Mouse (Mus musculus) midbrain, embryonic 11.5 days (tissue): ENCODE data around the gene Plekhb2. TPM values are rescaled to one million over a fixed set of nuclear protein-coding genes. Genes with fewer than 3 reads are reported as not detected.

Experiments used
- ATAC-seq: fragments of 200-750 bp; cut with Nextera tagmentation; 2 replicates; pipeline ENCODE4 v1.8.0; 2017; ENCODE audit warnings: moderate TSS enrichment, moderate library complexity; ENCODE audit not compliant: low FRiP score
- DNase-seq: peaks from one replicate; pipeline ENCODE4 v3.0.0; 2015; ENCODE audit warnings: low spot score; ENCODE audit errors: missing footprints
- H3K27ac ChIP-seq: fragments of 300-500 bp; sonication (generic); 2 replicates; pipeline ENCODE4 v1.5.1; 2014; ENCODE audit warnings: low read depth, low read length
- H3K27me3 ChIP-seq: fragments of 300-500 bp; sonication (generic); 2 replicates; pipeline ENCODE4 v1.6.1; 2014; ENCODE audit warnings: mild to moderate bottlenecking, low read length, moderate library complexity, mixed read lengths; ENCODE audit not compliant: control insufficient read depth, insufficient read depth
- H3K36me3 ChIP-seq: fragments of 300-500 bp; sonication (generic); 2 replicates; pipeline ENCODE4 v1.6.1; 2014; ENCODE audit warnings: mild to moderate bottlenecking, low read length, moderate library complexity, mixed read lengths; ENCODE audit not compliant: control insufficient read depth, insufficient read depth
- H3K4me1 ChIP-seq: fragments of 300-500 bp; sonication (generic); 2 replicates; pipeline ENCODE4 v1.6.1; 2014; ENCODE audit warnings: low read length; ENCODE audit not compliant: control insufficient read depth, insufficient read depth
- H3K4me2 ChIP-seq: fragments of 300-500 bp; sonication (generic); 2 replicates; pipeline ENCODE4 v1.6.1; 2014; ENCODE audit warnings: mild to moderate bottlenecking, moderate library complexity
- H3K4me3 ChIP-seq: fragments of 300-500 bp; sonication (generic); 2 replicates; pipeline ENCODE4 v1.5.1; 2014; ENCODE audit warnings: low read depth, low read length
- H3K9ac ChIP-seq: fragments of 300-500 bp; sonication (generic); 2 replicates; pipeline ENCODE4 v1.6.1; 2014; ENCODE audit warnings: low read length
- H3K9me3 ChIP-seq: fragments of 300-500 bp; sonication (generic); 2 replicates; pipeline ENCODE4 v1.6.1; 2016; ENCODE audit warnings: low read length; ENCODE audit not compliant: control insufficient read depth
- WGBS: fragments of 180-500 bp; shearing (Covaris S2); extraction: QIAGEN DNeasy Blood & Tissue Kit; methylation state at CpG from one replicate; pipeline ENCODE4 v1.1.7; 2014; 5-methylcytosine and 5-hydroxymethylcytosine counted together
- polyA plus RNA-seq: library from polyadenylated mRNA; unstranded; fragments of >200 nt; fragmentation: Nextera tagmentation; extraction: Ambion mirVana; gene quantifications from 2 replicates; pipeline ENCODE4 v1.2.1, GENCODE M21; 2014

Gene Plekhb2
- polyA plus RNA-seq, 1 experiment from 2014 or later, result 56.3 TPM

GRCm38 (mm10) chr1:34827900-34828299, 21.9 kb upstream of the Plekhb2 start:
- H3K27ac ChIP-seq, result no peak overlapping the region
- H3K36me3 ChIP-seq, result peaks cover 9% of the 10 kb centered on the region
- DNase-seq (no peak), ATAC-seq (no peak)
- H3K4me1 ChIP-seq, result no peaks in the 10 kb centered on the region
- no peak overlapping the region for H3K4me3 ChIP-seq
- WGBS, result 84% methylated on average over 7 of the region's 7 CpGs
- H3K4me2 ChIP-seq, result no peak overlapping the region
- no peak overlapping the region for H3K9ac ChIP-seq
- H3K27me3 ChIP-seq, result no peaks in the 10 kb centered on the region
- H3K9me3 ChIP-seq, result no peaks in the 10 kb centered on the region

DNA sequence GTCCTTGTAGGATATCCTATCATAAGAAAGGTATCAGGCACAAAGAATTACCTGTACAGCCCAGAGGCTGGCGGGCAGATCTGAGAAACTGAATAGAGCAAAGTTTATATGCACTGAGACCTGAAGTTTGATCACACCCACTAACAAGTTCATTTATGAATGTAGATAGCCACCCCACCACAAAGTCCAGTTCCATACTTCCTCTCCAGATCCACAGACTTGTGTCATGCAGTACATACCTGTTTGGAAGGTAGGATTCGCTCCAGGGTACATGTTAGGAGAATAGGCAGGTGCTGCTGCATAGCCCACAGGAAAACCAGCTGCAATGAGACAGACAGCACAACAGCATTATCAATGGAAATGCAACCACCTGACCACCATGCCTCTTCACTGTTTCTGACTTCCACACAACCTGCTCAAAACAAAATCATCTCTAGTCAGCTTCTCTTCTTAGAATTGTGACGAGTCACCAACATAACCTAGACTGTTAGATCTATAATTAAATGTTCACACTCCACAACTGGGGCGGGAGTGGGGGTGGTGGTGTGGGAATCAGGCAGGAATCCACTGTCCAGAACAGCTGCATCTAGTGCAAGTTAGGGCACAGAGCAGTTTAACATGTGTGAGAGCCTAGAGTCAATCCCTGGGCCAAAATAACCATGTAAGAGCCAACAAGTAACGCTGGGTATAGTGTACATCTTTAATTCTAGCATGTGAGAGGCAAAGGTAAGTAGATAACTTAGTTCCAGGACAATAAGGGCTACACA, 21.1 kb upstream of the Plekhb2 start:
- Histone ChIP-seq H3K4me2 (no peak overlapping the region), H3K9me3 (no peaks in the 10 kb centered on the region), H3K27ac (no peak overlapping the region), H3K27me3 (no peaks in the 10 kb centered on the region), H3K9ac (no peak overlapping the region), H3K36me3 (peaks cover 9% of the 10 kb centered on the region), H3K4me3 (no peak overlapping the region), H3K4me1 (no peaks in the 10 kb centered on the region)
- 92% methylated on average over 5 of the region's 5 CpGs for WGBS
- no peak for ATAC-seq
- peak; percentile 64 for DNase-seq

- no peaks in the 10 kb centered on the region for H3K4me1 ChIP-seq
- no peak overlapping the region for H3K4me2 ChIP-seq
- no peak overlapping the region for H3K9ac ChIP-seq
- H3K4me3 ChIP-seq, result no peak overlapping the region
- peaks cover 6% of the 10 kb centered on the region for H3K36me3 ChIP-seq
- H3K27me3 ChIP-seq, result no peaks in the 10 kb centered on the region
- no peak overlapping the region for H3K27ac ChIP-seq
- no peak for DNase-seq
- 84% methylated on average over 2 of the region's 2 CpGs for WGBS
- ATAC-seq, result no peak
- H3K9me3 ChIP-seq, result no peaks in the 10 kb centered on the region
These were observed 18.8 kb upstream of the Plekhb2 start for GRCm38 (mm10) chr1:34830934-34831333.

DNA sequence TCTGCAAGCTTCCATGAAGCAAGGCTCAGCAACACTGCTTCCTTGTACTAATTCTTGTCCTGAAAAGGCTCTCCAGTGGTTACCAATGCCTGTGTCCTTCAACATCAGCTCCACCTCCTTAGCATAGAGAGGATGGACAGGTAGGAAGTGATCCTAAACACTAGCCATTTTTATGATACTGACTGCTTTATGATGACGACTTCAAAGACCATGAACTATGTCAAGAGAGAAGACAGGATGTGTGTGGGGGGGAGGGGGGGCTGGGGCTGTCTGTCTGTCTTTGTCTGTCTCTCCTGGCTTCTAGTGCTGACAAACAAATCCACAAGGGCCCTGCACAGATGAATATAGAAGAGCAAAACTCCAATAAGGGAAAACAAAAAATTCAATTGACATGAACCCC, 18.4 kb upstream of the Plekhb2 start:
- H3K4me3 ChIP-seq, result no peak overlapping the region
- DNase-seq, result no peak
- no peak overlapping the region for H3K9ac ChIP-seq
- WGBS, result 92% methylated on average over 1 of the region's 1 CpGs
- no peaks in the 10 kb centered on the region for H3K4me1 ChIP-seq
- no peak for ATAC-seq
- H3K27me3 ChIP-seq, result no peaks in the 10 kb centered on the region
- no peak overlapping the region for H3K4me2 ChIP-seq
- no peaks in the 10 kb centered on the region for H3K9me3 ChIP-seq
- peaks cover 7% of the 10 kb centered on the region for H3K36me3 ChIP-seq
- H3K27ac ChIP-seq, result no peak overlapping the region

DNA sequence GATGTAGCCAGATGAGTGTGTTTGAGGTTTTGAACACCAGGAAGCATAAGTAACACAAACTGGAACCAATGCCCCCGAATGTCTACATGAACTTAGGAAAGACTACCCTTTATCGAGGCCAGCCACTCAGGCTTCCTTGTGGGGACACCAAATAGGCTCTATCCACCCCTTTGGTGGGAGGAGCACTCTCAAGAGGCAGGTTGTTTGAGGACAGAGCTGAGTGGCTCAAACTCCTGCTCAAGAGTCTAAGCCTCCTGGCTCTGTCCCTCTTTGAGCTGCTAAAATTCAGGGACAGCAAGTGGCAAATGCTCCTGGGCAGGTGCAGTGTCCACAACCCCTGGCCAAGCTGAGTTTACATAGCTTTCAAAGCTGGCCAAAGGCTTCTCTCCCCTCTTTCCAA, 14.9 kb upstream of the Plekhb2 start:
- 88% methylated on average over 2 of the region's 2 CpGs for WGBS
- Histone ChIP-seq H3K4me1 (peaks cover 9% of the 10 kb centered on the region), H3K4me3 (no peak overlapping the region), H3K36me3 (peaks cover 4% of the 10 kb centered on the region), H3K27me3 (no peaks in the 10 kb centered on the region), H3K9ac (no peak overlapping the region), H3K4me2 (no peak overlapping the region), H3K27ac (no peak overlapping the region), H3K9me3 (no peaks in the 10 kb centered on the region)
- ATAC-seq, result no peak
- no peak for DNase-seq

DNA sequence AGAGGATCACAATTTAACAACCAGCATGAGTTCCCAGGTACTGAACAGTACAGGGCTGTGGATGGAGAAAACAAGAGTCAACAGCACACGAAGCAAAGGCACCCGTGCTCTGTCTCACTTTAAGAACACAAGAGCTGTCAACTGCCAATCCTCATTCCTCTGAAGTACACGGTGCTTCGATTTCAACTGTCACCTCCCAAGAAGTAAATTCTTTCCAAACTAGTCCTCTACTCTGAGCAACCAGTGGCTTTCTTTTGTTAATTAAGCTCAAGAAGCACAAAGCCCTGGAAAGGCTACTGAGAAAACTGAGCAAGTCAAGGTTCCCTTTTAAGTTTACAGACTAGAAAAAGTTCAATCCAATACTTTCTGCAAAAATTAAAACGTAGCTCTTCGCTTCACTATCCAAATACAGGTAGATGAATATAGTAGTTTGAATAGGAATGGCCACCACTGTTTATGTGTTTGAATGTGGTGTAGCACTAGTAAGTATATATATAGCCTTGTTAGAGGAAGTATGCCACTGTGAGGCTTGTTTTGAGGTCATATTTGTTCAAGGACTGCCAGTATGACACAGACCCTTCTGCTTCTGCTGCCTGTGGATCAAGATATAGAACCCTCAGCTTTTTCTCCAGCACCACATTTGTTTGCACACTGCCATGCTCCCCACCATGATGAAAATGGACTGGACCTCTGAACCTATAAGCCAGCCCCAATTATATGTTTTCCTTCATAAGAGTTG, 11.7 kb upstream of the Plekhb2 start:
- no peak overlapping the region for H3K9ac ChIP-seq
- no peak overlapping the region for H3K4me3 ChIP-seq
- 58% methylated on average over 6 of the region's 6 CpGs for WGBS
- no peak for DNase-seq
- no peaks in the 10 kb centered on the region for H3K27me3 ChIP-seq
- H3K36me3 ChIP-seq, result peaks cover 4% of the 10 kb centered on the region
- H3K9me3 ChIP-seq, result no peaks in the 10 kb centered on the region
- no peak for ATAC-seq
- peaks cover 25% of the 10 kb centered on the region for H3K4me1 ChIP-seq
- no peak overlapping the region for H3K4me2 ChIP-seq
- no peak overlapping the region for H3K27ac ChIP-seq

DNA sequence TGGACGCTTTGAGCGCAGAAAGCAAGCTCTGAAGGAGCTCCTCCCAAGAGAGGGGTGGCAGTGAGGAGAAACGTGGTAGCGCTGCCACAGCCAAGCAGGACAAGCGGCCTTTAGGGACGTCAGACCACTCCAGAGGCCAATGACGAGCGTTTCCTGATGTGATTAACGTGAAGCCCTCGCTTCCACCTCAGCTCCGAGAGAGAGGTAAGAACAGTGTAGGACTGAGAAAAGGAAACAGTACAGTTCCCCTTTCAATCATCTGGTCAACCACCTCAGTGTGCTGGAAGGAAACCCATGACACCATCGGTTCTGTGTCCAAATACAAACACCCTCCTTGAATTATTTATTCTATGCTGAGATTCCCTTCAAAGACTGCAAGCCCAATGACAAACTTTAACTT, 10.5 kb upstream of the Plekhb2 start:
- Histone ChIP-seq H3K27ac (no peak overlapping the region), H3K4me1 (peaks cover 25% of the 10 kb centered on the region), H3K9ac (no peak overlapping the region), H3K27me3 (no peaks in the 10 kb centered on the region), H3K36me3 (peaks cover 4% of the 10 kb centered on the region), H3K4me2 (no peak overlapping the region; the same call in 1 of the 2 replicates), H3K4me3 (no peak overlapping the region), H3K9me3 (no peaks in the 10 kb centered on the region)
- DNase-seq, result no peak
- ATAC-seq, result no peak
- 75% methylated on average over 12 of the region's 12 CpGs for WGBS

DNA sequence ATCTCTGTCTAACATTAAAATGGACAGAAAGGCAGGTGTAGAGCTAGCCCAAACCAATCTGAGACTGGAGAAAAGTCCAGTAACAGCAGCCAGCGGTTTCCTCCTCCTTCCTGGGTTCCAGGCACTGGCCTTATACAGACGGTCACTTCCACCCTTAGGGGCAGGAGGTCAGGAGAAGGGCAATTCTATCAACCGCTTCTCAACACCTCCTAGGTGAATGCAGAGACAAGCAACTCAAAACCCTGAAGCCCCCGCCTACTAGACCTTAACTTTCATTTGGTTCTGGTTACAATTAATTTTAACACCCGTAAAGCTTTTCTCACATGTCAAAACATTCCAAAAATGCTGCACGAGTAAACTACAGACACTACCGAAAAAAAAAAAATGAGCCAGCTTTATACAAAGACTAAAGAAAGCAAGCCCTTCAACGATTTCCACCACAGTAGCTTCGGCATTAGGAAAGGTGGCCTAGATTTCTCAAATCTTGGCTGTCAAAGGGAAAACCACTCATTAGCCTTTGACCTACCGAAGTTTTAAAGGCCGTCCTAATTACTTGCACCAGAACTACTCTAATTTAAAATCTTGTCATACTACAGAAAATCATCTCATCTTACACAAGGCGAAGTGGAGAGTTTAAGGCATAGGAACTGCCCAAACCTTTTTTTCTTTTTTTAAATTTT, 7.9 kb upstream of the Plekhb2 start:
- peak overlapping the region; percentile 96 for H3K9ac ChIP-seq
- no peaks in the 10 kb centered on the region for H3K36me3 ChIP-seq
- no peaks in the 10 kb centered on the region for H3K9me3 ChIP-seq
- H3K27me3 ChIP-seq, result no peaks in the 10 kb centered on the region
- peak overlapping the region; percentile 80 for H3K4me2 ChIP-seq
- H3K27ac ChIP-seq, result peak overlapping the region; percentile 90
- ATAC-seq (no peak), DNase-seq (peak; percentile 88)
- WGBS, result 3% methylated on average over 12 of the region's 12 CpGs
- H3K4me3 ChIP-seq, result peak overlapping the region; percentile 75
- H3K4me1 ChIP-seq, result peaks cover 25% of the 10 kb centered on the region

- 1% methylated on average over 42 of the region's 51 CpGs for WGBS
- Histone ChIP-seq H3K4me3 (peak overlapping the region; percentile 75), H3K9ac (peak overlapping the region; percentile 96), H3K4me2 (peak overlapping the region; percentile 80), H3K36me3 (no peaks in the 10 kb centered on the region), H3K27me3 (no peaks in the 10 kb centered on the region), H3K4me1 (peaks cover 25% of the 10 kb centered on the region), H3K27ac (peak overlapping the region; percentile 90), H3K9me3 (no peaks in the 10 kb centered on the region)
- ATAC-seq, result peak; percentile 91
- DNase-seq, result no peak
These were observed 7.4 kb upstream of the Plekhb2 start for GRCm38 (mm10) chr1:34842389-34842861.
